Mouse (Mus musculus) kidney, embryonic 15.5 days (tissue): Measurements from ENCODE around the gene Ndufaf5. TPM values are rescaled to one million over a fixed set of nuclear protein-coding genes. Genes with fewer than 3 reads are reported as not detected.
"Not testable (repeated sequence)": the region's sequence is repeated elsewhere in the genome, so short reads cannot be mapped to it uniquely, and the experiment has no call there.

Experiments
- ATAC-seq: fragments of 200-750 bp; cut with Nextera tagmentation; replicated peaks from 2 replicates; pipeline ENCODE4 v1.8.0; 2017; ENCODE audit warnings: moderate TSS enrichment; ENCODE audit not compliant: low FRiP score
- H3K27ac ChIP-seq: fragments of 300-500 bp; sonication (generic); 2 replicates; pipeline ENCODE4 v1.5.1; 2015; ENCODE audit warnings: mild to moderate bottlenecking, inconsistent platforms
- H3K27me3 ChIP-seq: fragments of 300-500 bp; sonication (generic); 2 replicates; pipeline ENCODE4 v1.6.1; 2015; ENCODE audit warnings: inconsistent platforms
- H3K36me3 ChIP-seq: fragments of 300-500 bp; sonication (generic); 2 replicates; pipeline ENCODE4 v1.6.1; 2015; ENCODE audit warnings: inconsistent platforms
- H3K4me1 ChIP-seq: fragments of 300-500 bp; sonication (generic); 2 replicates; pipeline ENCODE4 v1.6.1; 2015; ENCODE audit warnings: inconsistent platforms
- H3K4me2 ChIP-seq: fragments of 300-500 bp; sonication (generic); 2 replicates; pipeline ENCODE4 v1.6.1; 2015; ENCODE audit warnings: moderate library complexity, mild to moderate bottlenecking, inconsistent platforms
- H3K4me3 ChIP-seq: fragments of 300-500 bp; sonication (generic); replicated peaks from 2 replicates; pipeline ENCODE4 v1.5.1; 2015; ENCODE audit warnings: mild to moderate bottlenecking, inconsistent platforms
- H3K9ac ChIP-seq: fragments of 300-500 bp; sonication (generic); 2 replicates; pipeline ENCODE4 v1.6.1; 2015; ENCODE audit warnings: mild to moderate bottlenecking, inconsistent platforms
- H3K9me3 ChIP-seq: fragments of 300-500 bp; sonication (generic); replicated peaks from 2 replicates; pipeline ENCODE4 v1.6.1; 2016; ENCODE audit warnings: inconsistent platforms
- WGBS: fragments of 180-500 bp; shearing (Covaris S2); methylation state at CpG from one replicate; pipeline ENCODE4 v1.1.7; 2015; ENCODE audit warnings: mixed read lengths; 5-methylcytosine and 5-hydroxymethylcytosine counted together
- polyA plus RNA-seq: library from polyadenylated mRNA; unstranded; fragments of >200 nt; fragmentation: Nextera tagmentation; extraction: Ambion mirVana; gene quantifications from 2 replicates; pipeline ENCODE4 v1.2.1, GENCODE M21; 2015

Ndufaf5 gene
- polyA plus RNA-seq: 25.5 and 28.2 TPM in 2 replicates

- peak within 1 kb of the TSS; percentile 69 for H3K4me2 ChIP-seq
- peaks cover 25% of the 10 kb centered on the region for H3K36me3 ChIP-seq
- H3K4me3 ChIP-seq: peak within 1 kb of the TSS; percentile 85
- H3K27me3 ChIP-seq: no peaks in the 10 kb centered on the region
- 0% methylated on average over 43 of the region's 43 CpGs for WGBS
- peak within 1 kb of the TSS; percentile 87 for H3K9ac ChIP-seq
- ATAC-seq: peak; percentile 99
- H3K27ac ChIP-seq: peak within 1 kb of the TSS; percentile 88
- peaks cover 14% of the 10 kb centered on the region for H3K4me1 ChIP-seq
- H3K9me3 ChIP-seq: no peaks in the 10 kb centered on the region
These were observed at the start of gene Ndufaf5, which contains the start of gene Esf1 for GRCm38 (mm10) chr2:140170127-140170802. Ndufaf5 (plus strand) TSS chr2:140170649. Esf1 (minus strand) TSS chr2:140170564.

- H3K4me3 ChIP-seq: no peak overlapping the region
- no peak overlapping the region for H3K4me2 ChIP-seq
- WGBS: 80% methylated on average over 2 of the region's 2 CpGs
- no peaks in the 10 kb centered on the region for H3K4me1 ChIP-seq
- no peaks in the 10 kb centered on the region for H3K9me3 ChIP-seq
- H3K27ac ChIP-seq: no peak overlapping the region
- peaks cover 79% of the 10 kb centered on the region for H3K36me3 ChIP-seq
- H3K27me3 ChIP-seq: no peaks in the 10 kb centered on the region
- no peak for ATAC-seq
- no peak overlapping the region for H3K9ac ChIP-seq
These were observed 44.9 kb upstream of the Ndufaf5 start for GRCm38 (mm10) chr2:140125516-140125915.

GRCm38 (mm10) chr2:140151743-140152142 lies 18.7 kb upstream of the Ndufaf5 start, which contains the start of gene Gm17374:
Gm17374 (plus strand) TSS chr2:140152043.
- not testable (repeated sequence) for H3K4me1 ChIP-seq, ATAC-seq, H3K27me3 ChIP-seq, H3K4me2 ChIP-seq, H3K27ac ChIP-seq, H3K4me3 ChIP-seq, H3K9me3 ChIP-seq, H3K9ac ChIP-seq
- WGBS: 93% methylated on average over 4 of the region's 4 CpGs
- H3K36me3 ChIP-seq: peaks cover 45% of the 10 kb centered on the region

- ATAC-seq: no peak
- H3K9me3 ChIP-seq: no peaks in the 10 kb centered on the region
- H3K36me3 ChIP-seq: peaks cover 74% of the 10 kb centered on the region
- H3K4me1 ChIP-seq: no peaks in the 10 kb centered on the region
- H3K4me2 ChIP-seq: no peak overlapping the region
- H3K27ac ChIP-seq: no peak overlapping the region
- H3K9ac ChIP-seq: no peak overlapping the region
- H3K4me3 ChIP-seq: no peak overlapping the region
- WGBS: 81% methylated on average over 3 of the region's 3 CpGs
- no peaks in the 10 kb centered on the region for H3K27me3 ChIP-seq
These were observed 11.2 kb upstream of the Ndufaf5 start for GRCm38 (mm10) chr2:140159186-140159730.

GRCm38 (mm10) chr2:140163351-140163854 lies 7.0 kb upstream of the Ndufaf5 start:
- Histone ChIP-seq H3K36me3 (peaks cover 63% of the 10 kb centered on the region), H3K9ac (no peak overlapping the region), H3K4me2 (no peak overlapping the region), H3K27me3 (no peaks in the 10 kb centered on the region), H3K9me3 (no peaks in the 10 kb centered on the region), H3K4me3 (no peak overlapping the region), H3K4me1 (no peaks in the 10 kb centered on the region), H3K27ac (no peak overlapping the region)
- no peak for ATAC-seq
- 95% methylated on average over 5 of the region's 5 CpGs for WGBS

GRCm38 (mm10) chr2:140169057-140169456 lies 1.4 kb upstream of the Ndufaf5 start:
- Histone ChIP-seq H3K4me2 (peak overlapping the region; percentile 69), H3K27ac (no peak overlapping the region), H3K9me3 (no peaks in the 10 kb centered on the region), H3K9ac (no peak overlapping the region), H3K27me3 (no peaks in the 10 kb centered on the region), H3K4me3 (peak overlapping the region; percentile 8; the same call in 1 of the 2 replicates), H3K36me3 (peaks cover 29% of the 10 kb centered on the region), H3K4me1 (peaks cover 14% of the 10 kb centered on the region)
- no peak for ATAC-seq
- 81% methylated on average over 1 of the region's 1 CpGs for WGBS

- no peaks in the 10 kb centered on the region for H3K9me3 ChIP-seq
These were observed 529 bp downstream of the Ndufaf5 start for GRCm38 (mm10) chr2:140170803-140171553.

GRCm38 (mm10) chr2:140185685-140186210 lies 15.3 kb downstream of the Ndufaf5 start:
- not testable (repeated sequence) for H3K27ac ChIP-seq, H3K9me3 ChIP-seq, H3K27me3 ChIP-seq, H3K9ac ChIP-seq, H3K4me1 ChIP-seq, ATAC-seq, H3K4me3 ChIP-seq, H3K4me2 ChIP-seq
- H3K36me3 ChIP-seq: peaks cover 57% of the 10 kb centered on the region
- 92% methylated on average over 3 of the region's 3 CpGs for WGBS

More at GRCm38 (mm10) chr2:140170803-140171553, 529 bp downstream of the Ndufaf5 start:
- Histone ChIP-seq H3K4me3 (peak overlapping the region; percentile 85), H3K9ac (peak overlapping the region; percentile 87), H3K27ac (peak overlapping the region; percentile 88), H3K27me3 (no peaks in the 10 kb centered on the region), H3K36me3 (peaks cover 22% of the 10 kb centered on the region), H3K4me1 (peaks cover 14% of the 10 kb centered on the region), H3K4me2 (peak overlapping the region; percentile 69)
- ATAC-seq: peak; percentile 96
- WGBS: 7% methylated on average over 28 of the region's 28 CpGs

- Histone ChIP-seq H3K9ac (no peak overlapping the region), H3K36me3 (peaks cover 51% of the 10 kb centered on the region), H3K4me3 (no peak overlapping the region), H3K4me2 (no peak overlapping the region), H3K4me1 (no peaks in the 10 kb centered on the region), H3K27me3 (no peaks in the 10 kb centered on the region), H3K9me3 (no peaks in the 10 kb centered on the region), H3K27ac (no peak overlapping the region)
- ATAC-seq: no peak
- whole genome bisulfite sequencing: 66% methylated on average over 2 of the region's 2 CpGs
These were observed 30.3 kb downstream of the Ndufaf5 start for GRCm38 (mm10) chr2:140200713-140201112.

GRCm38 (mm10) chr2:140202573-140202972 lies 32.1 kb downstream of the Ndufaf5 start:
- no peaks in the 10 kb centered on the region for H3K4me1 ChIP-seq
- ATAC-seq: no peak
- peaks cover 59% of the 10 kb centered on the region for H3K36me3 ChIP-seq
- H3K27me3 ChIP-seq: no peaks in the 10 kb centered on the region
- H3K9ac ChIP-seq: no peak overlapping the region
- WGBS: 90% methylated on average over 5 of the region's 5 CpGs
- H3K4me3 ChIP-seq: no peak overlapping the region
- no peak overlapping the region for H3K27ac ChIP-seq
- H3K9me3 ChIP-seq: no peaks in the 10 kb centered on the region
- H3K4me2 ChIP-seq: no peak overlapping the region

- no peak overlapping the region for H3K4me2 ChIP-seq
- H3K9me3 ChIP-seq: no peaks in the 10 kb centered on the region
- no peak overlapping the region for H3K27ac ChIP-seq
- WGBS: 94% methylated on average over 7 of the region's 7 CpGs
- no peak for ATAC-seq
- no peak overlapping the region for H3K4me3 ChIP-seq
- no peak overlapping the region for H3K9ac ChIP-seq
- peaks cover 53% of the 10 kb centered on the region for H3K36me3 ChIP-seq
- H3K27me3 ChIP-seq: no peaks in the 10 kb centered on the region
- no peaks in the 10 kb centered on the region for H3K4me1 ChIP-seq
These were observed 33.3 kb downstream of the Ndufaf5 start for GRCm38 (mm10) chr2:140203756-140204155.
